Mouse (Mus musculus) stomach, embryonic 16.5 days (tissue): ENCODE results near the gene Cntn4. TPM values are rescaled to one million over a fixed set of nuclear protein-coding genes. Genes with fewer than 3 reads are reported as not detected.

ENCODE experiments used
- ATAC-seq: fragments of 200-750 bp; cut with Nextera tagmentation; 2 replicates; pipeline ENCODE4 v1.8.0; 2017; ENCODE audit warnings: moderate number of reproducible peaks, moderate TSS enrichment; ENCODE audit not compliant: insufficient read depth, low FRiP score
- H3K27ac ChIP-seq: fragments of 300-500 bp; sonication (generic); 2 replicates; pipeline ENCODE4 v1.5.1; 2014; ENCODE audit warnings: low read length
- H3K27me3 ChIP-seq: fragments of 300-500 bp; sonication (generic); 2 replicates; pipeline ENCODE4 v1.6.1; 2014; ENCODE audit warnings: low read length, control low read depth, mixed read lengths; ENCODE audit not compliant: control insufficient read depth, insufficient read depth
- H3K36me3 ChIP-seq: fragments of 300-500 bp; sonication (generic); 2 replicates; pipeline ENCODE4 v1.6.1; 2014; ENCODE audit warnings: low read length; ENCODE audit not compliant: control insufficient read depth, insufficient read depth
- H3K4me1 ChIP-seq: fragments of 300-500 bp; sonication (generic); 2 replicates; pipeline ENCODE4 v1.6.1; 2014; ENCODE audit warnings: low read length, control low read depth, mixed read lengths; ENCODE audit not compliant: control insufficient read depth, insufficient read depth
- H3K4me2 ChIP-seq: fragments of 300-500 bp; sonication (generic); 2 replicates; pipeline ENCODE4 v1.6.1; 2014; ENCODE audit warnings: low read depth, low read length, mixed read lengths
- H3K4me3 ChIP-seq: fragments of 300-500 bp; sonication (generic); replicated peaks from 2 replicates; pipeline ENCODE4 v1.5.1; 2014; ENCODE audit warnings: mild to moderate bottlenecking, low read length
- H3K9ac ChIP-seq: fragments of 300-500 bp; sonication (generic); 2 replicates; pipeline ENCODE4 v1.6.1; 2014; ENCODE audit warnings: low read length
- H3K9me3 ChIP-seq: fragments of 300-500 bp; sonication (generic); replicated peaks from 2 replicates; pipeline ENCODE4 v1.6.1; 2016; ENCODE audit warnings: low read length, control low read depth; ENCODE audit not compliant: control insufficient read depth
- WGBS: fragments of 180-500 bp; shearing (Covaris S2); extraction: QIAGEN DNeasy Blood & Tissue Kit; methylation state at CpG from one replicate; pipeline ENCODE4 v1.1.7; 2014; 5-methylcytosine and 5-hydroxymethylcytosine counted together
- polyA plus RNA-seq: library from polyadenylated mRNA; unstranded; fragments of >200 nt; fragmentation: Nextera tagmentation; extraction: Ambion mirVana; gene quantifications from 2 replicates; pipeline ENCODE4 v1.2.1, GENCODE M21; 2015

The Cntn4 gene
- polyA plus RNA-seq, 1 experiment from 2014 or later = 3.8 TPM

DNA sequence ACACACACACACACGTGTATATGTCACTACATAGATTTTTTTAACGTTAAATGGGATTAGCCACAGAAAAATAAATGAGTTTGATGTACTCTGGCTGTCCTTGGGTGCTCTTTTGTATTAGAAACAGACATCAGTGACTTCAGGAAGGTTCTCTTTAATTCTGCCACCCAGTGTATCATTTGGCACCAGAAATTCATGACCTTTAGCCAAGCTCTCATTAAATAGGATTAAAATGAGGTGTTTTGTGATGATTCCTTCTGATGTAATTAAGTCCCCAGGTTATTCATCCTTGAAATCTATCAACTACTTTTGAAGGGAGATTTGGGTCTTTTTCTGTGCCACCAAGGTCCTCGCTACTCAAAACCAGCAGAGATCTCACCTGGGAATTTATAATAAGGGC is 763.8 kb downstream of the Cntn4 start:
- H3K36me3 ChIP-seq = no peaks in the 10 kb centered on the region
- no peak overlapping the region for H3K4me2 ChIP-seq
- H3K4me3 ChIP-seq = no peak overlapping the region
- ATAC-seq = no peak
- H3K4me1 ChIP-seq = no peaks in the 10 kb centered on the region
- H3K9ac ChIP-seq = no peak overlapping the region
- no peak overlapping the region for H3K27ac ChIP-seq
- no peaks in the 10 kb centered on the region for H3K27me3 ChIP-seq
- WGBS = 76% methylated on average over 3 of the region's 3 CpGs
- H3K9me3 ChIP-seq = no peaks in the 10 kb centered on the region

DNA sequence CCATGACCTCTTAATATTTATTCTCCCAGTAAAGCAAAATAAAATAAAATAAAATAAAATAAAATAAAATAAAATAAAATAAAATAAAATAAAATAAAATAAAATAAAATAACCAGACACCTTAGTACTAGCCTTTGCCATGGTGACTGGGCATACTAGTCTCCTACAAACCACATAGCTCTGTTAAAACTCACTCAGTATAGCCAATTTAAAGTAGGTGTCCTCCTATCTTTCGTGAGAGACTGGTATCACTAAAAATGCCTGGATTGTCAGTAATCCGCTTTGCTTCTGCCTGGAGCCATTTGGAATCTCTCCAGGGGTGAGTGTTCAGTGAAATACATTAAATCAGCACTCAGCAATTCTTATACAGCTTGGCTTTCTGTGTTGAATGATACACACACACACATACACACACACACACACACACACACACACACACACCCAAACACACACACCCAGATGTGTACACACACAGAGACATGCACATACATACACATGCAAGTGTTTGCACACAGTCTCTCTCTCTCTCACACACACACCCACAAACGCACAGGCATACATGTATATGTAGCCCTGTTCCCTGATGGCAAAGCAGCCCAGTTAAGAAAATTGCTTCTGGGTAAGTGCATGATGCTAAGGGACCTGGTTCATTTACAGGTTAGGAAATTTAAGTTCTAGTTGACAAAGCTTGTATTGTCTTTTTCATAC is 776.8 kb downstream of the Cntn4 start:
- no peaks in the 10 kb centered on the region for H3K9me3 ChIP-seq
- no peaks in the 10 kb centered on the region for H3K36me3 ChIP-seq
- WGBS = 77% methylated on average over 3 of the region's 3 CpGs
- H3K4me2 ChIP-seq = no peak overlapping the region
- no peak overlapping the region for H3K4me3 ChIP-seq
- no peak for ATAC-seq
- H3K9ac ChIP-seq = no peak overlapping the region
- H3K4me1 ChIP-seq = no peaks in the 10 kb centered on the region
- no peak overlapping the region for H3K27ac ChIP-seq
- no peaks in the 10 kb centered on the region for H3K27me3 ChIP-seq

DNA sequence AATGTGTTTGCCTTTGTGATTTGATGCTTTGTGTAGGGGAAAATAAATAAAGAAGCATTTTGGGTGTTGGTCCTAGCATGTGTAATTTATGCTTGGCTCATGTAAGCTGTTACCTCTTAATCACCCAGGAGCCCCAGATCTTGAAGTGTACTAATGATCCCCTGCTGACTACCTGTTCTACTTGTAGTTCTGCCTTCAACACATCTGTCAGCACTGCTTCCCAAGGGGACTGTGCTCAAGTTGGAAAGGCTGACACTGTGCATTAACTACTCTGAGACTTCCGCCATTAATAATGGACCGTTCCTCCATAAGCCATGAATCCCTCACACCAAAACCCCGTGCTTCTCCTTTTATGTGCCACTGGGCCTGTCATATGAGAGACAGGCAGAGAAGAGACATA is 778.2 kb downstream of the Cntn4 start:
- no peaks in the 10 kb centered on the region for H3K36me3 ChIP-seq
- 65% methylated on average over 3 of the region's 3 CpGs for WGBS
- no peak overlapping the region for H3K9ac ChIP-seq
- H3K4me2 ChIP-seq = no peak overlapping the region
- H3K27me3 ChIP-seq = no peaks in the 10 kb centered on the region
- H3K4me3 ChIP-seq = no peak overlapping the region
- no peak overlapping the region for H3K27ac ChIP-seq
- H3K4me1 ChIP-seq = no peaks in the 10 kb centered on the region
- no peaks in the 10 kb centered on the region for H3K9me3 ChIP-seq
- ATAC-seq = no peak

DNA sequence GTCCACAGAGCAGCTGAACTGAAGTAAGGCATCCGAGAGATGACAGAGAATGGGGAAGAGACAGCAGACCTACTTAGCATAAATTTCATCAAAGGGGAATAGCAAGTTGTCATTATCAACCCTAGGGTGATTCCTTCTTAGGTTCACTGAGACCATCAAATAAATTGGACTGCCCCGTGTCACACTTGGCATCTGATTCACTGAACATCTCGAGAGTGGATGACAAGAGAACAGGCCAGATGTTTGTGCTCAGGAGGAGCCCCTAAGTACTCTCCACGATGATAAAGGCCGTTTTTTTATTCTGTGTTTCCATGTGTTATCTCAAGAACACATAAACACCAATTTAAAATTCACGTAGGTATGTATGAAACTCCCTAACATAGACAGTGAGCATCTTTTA is 780.7 kb downstream of the Cntn4 start:
- 55% methylated on average over 6 of the region's 6 CpGs for whole genome bisulfite sequencing
- no peak overlapping the region for H3K4me3 ChIP-seq
- H3K27ac ChIP-seq = no peak overlapping the region
- no peaks in the 10 kb centered on the region for H3K36me3 ChIP-seq
- H3K4me2 ChIP-seq = no peak overlapping the region
- H3K9ac ChIP-seq = no peak overlapping the region
- no peak for ATAC-seq
- H3K4me1 ChIP-seq = no peaks in the 10 kb centered on the region
- no peaks in the 10 kb centered on the region for H3K9me3 ChIP-seq
- H3K27me3 ChIP-seq = no peaks in the 10 kb centered on the region

DNA sequence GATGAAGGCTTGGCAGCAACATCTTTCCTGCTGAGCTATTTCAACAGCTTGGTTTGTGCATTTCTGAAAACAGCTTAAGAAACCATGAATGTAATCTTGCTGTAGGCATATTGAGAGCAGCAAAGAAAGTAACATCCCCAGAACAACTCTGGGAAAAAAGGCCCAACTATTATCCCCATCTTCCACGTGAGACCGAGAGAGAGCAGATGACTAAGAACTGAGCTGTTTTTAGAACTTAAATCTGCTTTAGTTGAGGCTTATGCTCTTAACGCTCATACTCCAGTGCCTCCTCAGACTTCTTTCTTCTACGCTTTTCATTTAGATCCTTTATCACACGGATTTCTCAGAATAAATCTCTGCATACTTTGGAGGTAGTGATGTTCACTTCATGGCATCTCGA is 784.9 kb downstream of the Cntn4 start:
- Histone ChIP-seq H3K9me3 (no peaks in the 10 kb centered on the region), H3K4me2 (no peak overlapping the region), H3K36me3 (no peaks in the 10 kb centered on the region), H3K9ac (no peak overlapping the region), H3K27me3 (no peaks in the 10 kb centered on the region), H3K4me1 (no peaks in the 10 kb centered on the region), H3K27ac (no peak overlapping the region), H3K4me3 (no peak overlapping the region)
- 90% methylated on average over 6 of the region's 6 CpGs for WGBS
- ATAC-seq = no peak

DNA sequence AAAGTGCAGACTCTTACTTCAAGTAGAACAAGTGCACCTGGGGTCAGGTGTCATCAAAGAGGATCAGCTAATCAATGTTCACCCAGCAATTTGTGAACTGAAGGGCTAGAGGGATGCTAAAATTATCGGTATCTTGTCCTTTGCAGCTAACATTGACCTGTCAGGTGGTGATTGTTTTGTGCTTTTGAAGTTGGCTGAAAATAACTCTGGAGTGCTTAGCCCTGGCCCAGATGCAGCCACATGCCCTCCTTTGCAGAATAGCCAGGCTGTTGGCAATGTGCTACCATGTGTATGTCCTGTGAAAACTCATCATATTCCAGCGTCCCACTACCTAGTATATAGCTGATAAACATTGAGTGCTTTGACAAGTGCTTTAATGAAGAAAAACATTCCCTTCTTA is 786.4 kb downstream of the Cntn4 start:
- Histone ChIP-seq H3K27ac (no peak overlapping the region), H3K36me3 (no peaks in the 10 kb centered on the region), H3K4me3 (no peak overlapping the region), H3K9me3 (no peaks in the 10 kb centered on the region), H3K9ac (no peak overlapping the region), H3K27me3 (no peaks in the 10 kb centered on the region), H3K4me1 (no peaks in the 10 kb centered on the region), H3K4me2 (no peak overlapping the region)
- 63% methylated on average over 2 of the region's 2 CpGs for WGBS
- no peak for ATAC-seq

DNA sequence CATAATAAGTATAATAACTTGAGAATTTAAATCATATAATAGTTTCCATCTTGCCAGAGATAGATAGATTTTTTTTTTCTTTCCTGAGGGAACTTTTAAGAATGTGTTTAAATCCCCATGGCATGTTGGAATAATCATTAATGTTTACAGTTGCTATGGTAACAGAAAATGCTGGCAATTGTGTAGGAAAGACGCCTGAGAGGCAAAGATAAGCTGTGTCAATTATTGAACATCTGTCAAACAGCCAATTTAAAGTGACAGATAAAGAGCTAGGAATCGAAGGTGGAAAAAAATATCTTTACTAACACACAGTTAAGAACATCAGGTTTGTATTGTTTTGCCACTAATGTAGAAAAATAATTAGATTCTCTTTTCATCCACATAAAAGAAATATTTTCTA is 788.3 kb downstream of the Cntn4 start:
- H3K27me3 ChIP-seq = no peaks in the 10 kb centered on the region
- ATAC-seq = no peak
- no peak overlapping the region for H3K4me3 ChIP-seq
- no peak overlapping the region for H3K4me2 ChIP-seq
- no peaks in the 10 kb centered on the region for H3K36me3 ChIP-seq
- H3K4me1 ChIP-seq = no peaks in the 10 kb centered on the region
- H3K9me3 ChIP-seq = no peaks in the 10 kb centered on the region
- 24% methylated on average over 2 of the region's 2 CpGs for WGBS
- no peak overlapping the region for H3K9ac ChIP-seq
- no peak overlapping the region for H3K27ac ChIP-seq

DNA sequence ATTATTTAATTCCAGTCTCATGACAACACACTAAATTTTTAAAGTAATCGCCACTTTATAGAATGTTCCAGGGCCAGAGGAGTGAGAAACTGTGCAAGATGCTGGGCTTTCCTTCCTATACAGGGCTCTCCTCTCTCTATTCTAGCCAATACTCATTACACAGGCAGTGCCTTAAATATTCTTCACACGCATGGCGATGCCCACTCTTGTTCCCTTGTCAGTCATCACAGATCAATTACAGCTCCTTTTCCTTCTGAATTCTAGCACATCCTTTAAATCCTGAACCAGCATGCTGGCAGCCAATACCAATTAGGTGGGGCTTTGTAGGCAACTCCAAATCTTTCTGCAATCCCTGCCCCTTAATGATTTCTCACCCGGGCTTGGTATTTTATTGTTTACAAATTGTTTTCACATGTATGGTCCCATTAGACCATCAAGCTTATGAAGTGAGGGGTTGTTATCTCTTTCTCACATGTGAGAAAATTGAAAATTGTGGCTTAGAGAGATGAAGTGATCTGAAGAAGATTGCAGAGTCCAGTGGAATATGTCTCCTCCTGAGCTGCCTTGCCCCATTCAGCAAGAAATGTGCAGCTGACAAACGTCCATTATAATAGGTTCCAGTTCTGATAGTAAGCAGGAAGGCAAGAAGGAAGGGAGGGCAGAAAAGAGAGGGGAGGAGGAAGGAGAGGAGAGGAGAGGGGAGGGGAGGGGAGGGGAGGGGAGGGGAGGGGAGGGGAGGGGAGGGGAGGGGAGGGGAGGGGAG is 789.0 kb downstream of the Cntn4 start:
- Histone ChIP-seq H3K36me3 (no peaks in the 10 kb centered on the region), H3K4me2 (no peak overlapping the region), H3K4me1 (no peaks in the 10 kb centered on the region), H3K27me3 (no peaks in the 10 kb centered on the region), H3K9me3 (no peaks in the 10 kb centered on the region), H3K4me3 (no peak overlapping the region), H3K27ac (no peak overlapping the region), H3K9ac (no peak overlapping the region)
- 52% methylated on average over 5 of the region's 5 CpGs for WGBS
- ATAC-seq = no peak

DNA sequence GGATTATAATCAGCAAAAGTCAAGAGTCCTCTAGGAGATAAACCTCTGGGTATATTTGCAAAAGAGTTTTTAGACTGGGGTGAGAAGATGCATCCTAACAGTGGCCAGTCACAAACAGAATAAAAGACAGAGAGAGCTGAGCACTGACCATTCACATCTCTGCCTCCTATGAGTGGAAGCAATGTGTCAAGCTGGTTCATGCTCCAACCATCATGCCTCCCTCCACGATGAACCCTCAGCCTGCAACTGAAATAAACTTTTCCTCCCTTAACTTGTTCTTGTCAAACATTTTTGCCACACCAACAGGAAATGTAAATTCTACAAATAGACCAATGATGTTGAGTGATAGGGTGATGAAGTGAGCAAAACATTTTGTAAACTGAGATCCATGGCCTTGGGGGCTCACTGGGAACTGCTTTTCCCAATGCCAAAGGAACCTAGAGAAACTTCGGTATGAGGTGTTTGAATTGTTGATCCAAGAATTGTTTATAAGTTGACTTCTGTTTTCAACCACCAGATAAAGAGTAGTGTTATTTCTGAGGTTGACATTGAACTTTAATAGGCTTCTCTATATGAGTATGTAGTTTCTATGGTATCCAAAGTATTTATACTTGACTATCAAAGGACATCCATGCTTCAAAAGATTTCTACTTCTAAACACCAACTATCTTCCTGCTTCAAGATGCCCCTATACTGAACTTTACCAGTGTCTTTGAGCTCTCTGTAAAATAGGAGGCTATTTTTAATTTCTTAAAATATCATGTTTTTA is 794.6 kb downstream of the Cntn4 start:
- no peak overlapping the region for H3K9ac ChIP-seq
- H3K4me2 ChIP-seq = no peak overlapping the region
- no peaks in the 10 kb centered on the region for H3K4me1 ChIP-seq
- WGBS = 73% methylated on average over 2 of the region's 2 CpGs
- no peak for ATAC-seq
- H3K36me3 ChIP-seq = no peaks in the 10 kb centered on the region
- H3K27me3 ChIP-seq = no peaks in the 10 kb centered on the region
- no peak overlapping the region for H3K27ac ChIP-seq
- no peaks in the 10 kb centered on the region for H3K9me3 ChIP-seq
- no peak overlapping the region for H3K4me3 ChIP-seq
